Mouse (Mus musculus) erythroblast, embryonic 14.5 days (primary cell): ENCODE results near the gene Steap3.

ENCODE experiments used
- GATA1 ChIP-seq: IDR thresholded peaks from 2 replicates; pipeline ENCODE4 v1.6.1; 2012; ENCODE audit warnings: low read length, inconsistent platforms, mixed read lengths
- TAL1 ChIP-seq: IDR thresholded peaks from 3 replicates; pipeline ENCODE4 v1.6.1; 2012; ENCODE audit warnings: low read length, inconsistent platforms, mixed read lengths

- TF ChIP-seq GATA1: no peak
- TF ChIP-seq TAL1: no peak
These were observed 130.0 kb downstream of the Steap3 start for GRCm38 (mm10) chr1:120142551-120142950.
